ENCODE assay signal across 9 mouse cellular contexts in the genomic region with DNA sequence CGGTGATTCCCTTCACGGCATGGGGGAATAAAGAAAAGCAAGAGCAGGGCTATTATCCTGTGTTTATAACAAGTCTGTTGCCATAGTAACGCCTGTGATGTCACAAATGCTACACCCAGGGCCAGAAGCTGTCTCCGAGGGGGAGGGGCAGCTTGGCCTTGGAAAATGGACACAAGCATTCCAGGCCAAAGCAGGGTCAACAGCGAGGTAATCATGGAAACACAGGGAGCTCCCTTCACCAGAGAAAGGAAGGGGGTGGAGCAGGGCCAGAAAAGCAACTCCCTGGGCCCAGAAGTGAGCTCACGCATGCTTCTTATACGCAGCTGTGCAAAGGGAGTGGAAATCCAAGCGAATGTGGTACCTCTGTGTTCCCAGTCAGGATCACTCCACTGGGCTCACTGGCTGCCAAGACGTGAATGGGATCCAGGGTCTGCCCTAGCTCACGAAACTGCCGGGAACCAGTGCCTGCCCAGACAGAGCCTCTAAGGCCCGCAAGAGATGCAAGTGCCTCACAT. TPM values are rescaled to one million over a fixed set of nuclear protein-coding genes. Genes with fewer than 3 reads are reported as not detected.
A peak's percentile ranks its signal among the peaks of the same experiment; 100 is the strongest.
DNase-seq lines count a peak whose midpoint lies in the region; ATAC-seq lines count a peak whose summit lies in the region.
"Had no signal": no experiment of that assay in that cellular context is flagged by ENCODE, and none has a peak within 500 bp of the region (broad histone marks: within the 10 kb centered on the region; RNA-seq: fewer than 3 reads in every experiment).

No protein-coding gene starts in this region.

- no peak for ATAC-seq in liver, embryonic 12.5 days
- peak; percentile 92 for ATAC-seq in forebrain, embryonic 11.5 days (replicated peaks; ENCODE audit: low FRiP score)
- peak; percentile 79 for ATAC-seq in heart, embryonic 16.5 days (replicated peaks; ENCODE audit: extremely low read depth, insufficient read depth, low FRiP score)
- peak; percentile 63; the same call in 1 of the 2 replicates for ATAC-seq in kidney, embryonic 16.5 days (ENCODE audit: low FRiP score, low TSS enrichment)
- ATAC-seq in lung, embryonic 16.5 days (ENCODE audit: low read depth): peak; percentile 69

- no peaks in the 10 kb centered on the region for H3K36me3 ChIP-seq in liver, embryonic 12.5 days
- no peaks in the 10 kb centered on the region for H3K36me3 ChIP-seq in forebrain, embryonic 11.5 days (ENCODE audit: control insufficient read depth, insufficient read depth, low read length)
- no peaks in the 10 kb centered on the region for H3K36me3 ChIP-seq in heart, embryonic 16.5 days (ENCODE audit: control insufficient read depth, insufficient read depth)
- H3K36me3 ChIP-seq in kidney, embryonic 16.5 days (ENCODE audit: insufficient read depth, low read length): no peaks in the 10 kb centered on the region
- H3K36me3 ChIP-seq in lung, embryonic 16.5 days (ENCODE audit: control insufficient read depth, insufficient read depth, low read length): no peaks in the 10 kb centered on the region

- no peak overlapping the region for H3K27ac ChIP-seq in liver, embryonic 12.5 days
- peak overlapping the region; percentile 85 for H3K27ac ChIP-seq in forebrain, embryonic 11.5 days (ENCODE audit: low read depth, low read length)
- peak overlapping the region; percentile 2; the same call in 1 of the 2 replicates for H3K27ac ChIP-seq in heart, embryonic 16.5 days (ENCODE audit: low read length)
- no peak overlapping the region for H3K27ac ChIP-seq in kidney, embryonic 16.5 days (ENCODE audit: low read length)
- H3K27ac ChIP-seq in lung, embryonic 16.5 days (ENCODE audit: low read length): no peak overlapping the region

- H3K9me3 ChIP-seq in liver, embryonic 12.5 days (replicated peaks): no peaks in the 10 kb centered on the region
- no peaks in the 10 kb centered on the region for H3K9me3 ChIP-seq in forebrain, embryonic 11.5 days (ENCODE audit: control insufficient read depth, low read length)
- H3K9me3 ChIP-seq in heart, embryonic 16.5 days (replicated peaks; ENCODE audit: control insufficient read depth, low read length): no peaks in the 10 kb centered on the region
- H3K9me3 ChIP-seq in kidney, embryonic 16.5 days (ENCODE audit: low read length): no peaks in the 10 kb centered on the region
- no peaks in the 10 kb centered on the region for H3K9me3 ChIP-seq in lung, embryonic 16.5 days (ENCODE audit: control insufficient read depth, low read length)

- H3K4me3 ChIP-seq in liver, embryonic 12.5 days: no peak overlapping the region
- H3K4me3 ChIP-seq in forebrain, embryonic 11.5 days (ENCODE audit: low read depth, low read length): no peak overlapping the region
- H3K4me3 ChIP-seq in heart, embryonic 16.5 days (ENCODE audit: low read length): no peak overlapping the region
- no peak overlapping the region for H3K4me3 ChIP-seq in kidney, embryonic 16.5 days (ENCODE audit: low read length)
- no peak overlapping the region for H3K4me3 ChIP-seq in lung, embryonic 16.5 days (ENCODE audit: low read length)
- H3K4me3 ChIP-seq: erythroblast, embryonic 14.5 days had no signal

- no peak overlapping the region for H3K4me2 ChIP-seq in liver, embryonic 12.5 days
- peak overlapping the region; percentile 44 for H3K4me2 ChIP-seq in forebrain, embryonic 11.5 days (ENCODE audit: low read depth, low read length, severe bottlenecking)
- 0 out of 2 replicates have a peak overlapping the region, but pooled peaks have one; percentile 6 for H3K4me2 ChIP-seq in heart, embryonic 16.5 days (ENCODE audit: low read depth, low read length)
- H3K4me2 ChIP-seq in kidney, embryonic 16.5 days (replicated peaks; ENCODE audit: low read depth, low read length): peak overlapping the region; percentile 3
- H3K4me2 ChIP-seq in lung, embryonic 16.5 days (ENCODE audit: low read depth, low read length): peak overlapping the region; percentile 20

- H3K9ac ChIP-seq in liver, embryonic 12.5 days: no peak overlapping the region
- peak overlapping the region; percentile 7; the same call in 1 of the 2 replicates for H3K9ac ChIP-seq in forebrain, embryonic 11.5 days (ENCODE audit: low read length)
- no peak overlapping the region for H3K9ac ChIP-seq in heart, embryonic 16.5 days (ENCODE audit: low read length)
- no peak overlapping the region for H3K9ac ChIP-seq in kidney, embryonic 16.5 days (replicated peaks; ENCODE audit: low read length)
- no peak overlapping the region for H3K9ac ChIP-seq in lung, embryonic 16.5 days (ENCODE audit: low read length)

- H3K27me3 ChIP-seq in liver, embryonic 12.5 days (replicated peaks): 0 out of 2 replicates have a peak, but pooled peaks cover 3% of the 10 kb centered on the region
- H3K27me3 ChIP-seq in forebrain, embryonic 11.5 days (ENCODE audit: control insufficient read depth, insufficient read depth, low read length): no peaks in the 10 kb centered on the region
- no peaks in the 10 kb centered on the region for H3K27me3 ChIP-seq in heart, embryonic 16.5 days (ENCODE audit: control insufficient read depth, insufficient read depth, low read length)
- H3K27me3 ChIP-seq in kidney, embryonic 16.5 days (ENCODE audit: insufficient read depth, low read length): no peaks in the 10 kb centered on the region
- H3K27me3 ChIP-seq in lung, embryonic 16.5 days (ENCODE audit: control insufficient read depth, insufficient read depth, low read depth, low read length): no peaks in the 10 kb centered on the region

- H3K4me1 ChIP-seq in liver, embryonic 12.5 days: no peaks in the 10 kb centered on the region
- peaks cover 9% of the 10 kb centered on the region for H3K4me1 ChIP-seq in forebrain, embryonic 11.5 days (replicated peaks; ENCODE audit: control insufficient read depth, insufficient read depth, low read length)
- peaks cover 11% of the 10 kb centered on the region for H3K4me1 ChIP-seq in heart, embryonic 16.5 days (ENCODE audit: control insufficient read depth, insufficient read depth, low read length)
- peaks cover 9% of the 10 kb centered on the region; the same call in 1 of the 2 replicates for H3K4me1 ChIP-seq in kidney, embryonic 16.5 days (ENCODE audit: insufficient read depth, low read length)
- H3K4me1 ChIP-seq in lung, embryonic 16.5 days (replicated peaks; ENCODE audit: control insufficient read depth, insufficient read depth, low read length): no peaks in the 10 kb centered on the region

- peak; percentile 30 for DNase-seq in liver
- peak; percentile 86 for DNase-seq in forebrain, embryonic 11.5 days (ENCODE audit: low spot score)
- peak; percentile 93 for DNase-seq in retina, embryonic 14.5 days (ENCODE audit: low spot score)
- DNase-seq in spleen, postnatal 10 days (ENCODE audit: low spot score in 2 of 2): no peak

- 41% methylated on average over 12 of the region's 12 CpGs for WGBS in liver, embryonic 12.5 days (ENCODE audit: insufficient replicate concordance)
- WGBS in forebrain, embryonic 11.5 days: 7% methylated on average over 12 of the region's 12 CpGs
- 35% methylated on average over 12 of the region's 12 CpGs for WGBS in heart, embryonic 16.5 days
- WGBS in kidney, embryonic 16.5 days: 28% methylated on average over 12 of the region's 12 CpGs
- 15% methylated on average over 12 of the region's 12 CpGs for WGBS in lung, embryonic 16.5 days

RNA-seq across cellular contexts. Expression of gene Sobp, which starts 19.2 kb away (rescaled TPM):
- 0.04 and 0.16 TPM in 2 replicates for polyA plus RNA-seq in liver, embryonic 12.5 days (2016; fragmentation: Nextera tagmentation; extraction: Ambion mirVana)
- polyA plus RNA-seq in forebrain, embryonic 11.5 days (2014; fragmentation: Nextera tagmentation; extraction: Ambion mirVana): 5.5 and 5.7 TPM in 2 replicates
- polyA plus RNA-seq in heart, embryonic 16.5 days (2015; fragmentation: Nextera tagmentation; extraction: Ambion mirVana): 1.9 and 2.0 TPM in 2 replicates
- 1.1 and 1.5 TPM in 2 replicates for polyA plus RNA-seq in kidney, embryonic 16.5 days (2015; fragmentation: Nextera tagmentation; extraction: Ambion mirVana)
- polyA plus RNA-seq in lung, embryonic 16.5 days (2015; fragmentation: Nextera tagmentation; extraction: Ambion mirVana): 0.29 and 0.31 TPM in 2 replicates
- polyA plus RNA-seq: erythroblast, embryonic 14.5 days had no signal

RNA-seq across cellular contexts. Expression of gene 9030612E09Rik, which starts 19.4 kb away (rescaled TPM):
- polyA plus RNA-seq in liver, embryonic 12.5 days (2016; fragmentation: Nextera tagmentation; extraction: Ambion mirVana): not detected in 2 replicates
- polyA plus RNA-seq in forebrain, embryonic 11.5 days (2014; fragmentation: Nextera tagmentation; extraction: Ambion mirVana): 1.3 and 1.7 TPM in 2 replicates
- 0.69 and 0.92 TPM in 2 replicates for polyA plus RNA-seq in heart, embryonic 16.5 days (2015; fragmentation: Nextera tagmentation; extraction: Ambion mirVana)
- 0.60 and 0.69 TPM in 2 replicates for polyA plus RNA-seq in kidney, embryonic 16.5 days (2015; fragmentation: Nextera tagmentation; extraction: Ambion mirVana)
- polyA plus RNA-seq in lung, embryonic 16.5 days (2015; fragmentation: Nextera tagmentation; extraction: Ambion mirVana): 0.13 and 0.19 TPM in 2 replicates
- polyA plus RNA-seq: erythroblast, embryonic 14.5 days had no signal

Comparison
In these comparisons a context has a peak if more than half of its experiments do, and no peak if none do; other contexts are left out.
1. DNase-seq: peak in liver (single experiment), forebrain, embryonic 11.5 days (single experiment) and retina, embryonic 14.5 days (single experiment); none in spleen, postnatal 10 days (0 of 2).
2. H3K27ac ChIP-seq: peak in forebrain, embryonic 11.5 days (single experiment) and heart, embryonic 16.5 days (single experiment); none in liver, embryonic 12.5 days (single experiment), kidney, embryonic 16.5 days (single experiment) and lung, embryonic 16.5 days (single experiment).